Mouse (Mus musculus) brain, embryonic 14.5 days (tissue): ENCODE results near the gene Tyrobp. TPM values are rescaled to one million over a fixed set of nuclear protein-coding genes. Genes with fewer than 3 reads are reported as not detected.

Source experiments
- DNase-seq: peaks from one replicate; pipeline ENCODE4 v3.0.0-alpha.2; 2011; ENCODE audit warnings: low read depth
- CTCF ChIP-seq: fragments of 200-500 bp; IDR thresholded peaks from 2 replicates; pipeline ENCODE4 v1.5.1; 2012; ENCODE audit warnings: inconsistent platforms, mild to moderate bottlenecking, moderate library complexity, borderline replicate concordance; ENCODE audit not compliant: insufficient read depth, insufficient read length; ENCODE audit errors: extremely low read depth
- POLR2A ChIP-seq: fragments of 200-500 bp; IDR thresholded peaks from 2 replicates; pipeline ENCODE4 v1.6.1; 2012; ENCODE audit warnings: mild to moderate bottlenecking, inconsistent platforms, borderline replicate concordance; ENCODE audit not compliant: poor library complexity, insufficient read depth, insufficient read length, severe bottlenecking; ENCODE audit errors: extremely low read depth
- polyA plus RNA-seq: library from polyadenylated mRNA; depleted of rRNA; stranded (reverse); fragments of >200 nt; gene quantifications from 2 replicates; pipeline ENCODE4 v1.2.3, GENCODE M21; 2012

Gene Tyrobp
- polyA plus RNA-seq, 1 experiment: 21.7 TPM

DNA sequence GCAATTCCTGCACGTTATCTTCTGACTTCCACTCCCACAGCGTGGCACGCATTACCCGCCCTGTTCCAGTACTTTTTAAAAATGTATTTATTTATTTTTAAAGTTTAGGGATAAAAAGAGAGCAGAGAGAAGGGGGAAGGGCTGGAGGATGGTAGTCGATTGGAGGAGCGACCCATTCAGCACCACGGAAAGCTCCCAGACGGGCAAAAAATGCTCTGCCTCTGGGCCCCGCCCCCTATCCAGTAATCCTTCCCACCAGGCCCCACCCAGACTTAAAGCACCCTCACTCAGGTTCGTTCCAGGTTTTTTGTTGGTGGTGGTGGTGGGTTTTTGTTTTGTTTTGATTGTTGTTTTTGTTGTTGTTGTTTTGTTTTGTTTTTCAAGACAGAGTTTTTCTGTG is 20.7 kb downstream of the Tyrobp start:
- TF ChIP-seq CTCF: no peak
- no peak for TF ChIP-seq POLR2A
- DNase-seq: no peak

DNA sequence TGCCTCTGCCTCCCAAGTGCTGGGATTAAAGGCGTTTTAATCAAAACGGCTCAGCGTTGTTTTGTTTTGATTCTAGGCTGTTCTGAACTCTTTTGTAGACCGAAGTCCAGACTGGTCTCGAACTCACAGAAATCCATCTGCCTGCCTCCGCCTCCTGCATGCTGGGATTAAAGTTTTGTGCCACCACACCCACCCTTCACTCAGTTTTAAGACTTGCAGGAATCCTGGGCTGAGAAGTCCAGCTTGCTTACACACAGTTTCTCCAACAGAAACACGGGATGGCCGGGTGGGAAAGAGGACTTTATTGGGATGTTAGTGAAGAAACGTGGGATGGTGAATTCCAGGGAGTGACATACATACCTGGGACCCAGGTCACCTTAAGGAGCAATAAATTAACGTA is 21.1 kb downstream of the Tyrobp start:
- TF ChIP-seq CTCF (no peak), POLR2A (no peak)
- no peak for DNase-seq

DNA sequence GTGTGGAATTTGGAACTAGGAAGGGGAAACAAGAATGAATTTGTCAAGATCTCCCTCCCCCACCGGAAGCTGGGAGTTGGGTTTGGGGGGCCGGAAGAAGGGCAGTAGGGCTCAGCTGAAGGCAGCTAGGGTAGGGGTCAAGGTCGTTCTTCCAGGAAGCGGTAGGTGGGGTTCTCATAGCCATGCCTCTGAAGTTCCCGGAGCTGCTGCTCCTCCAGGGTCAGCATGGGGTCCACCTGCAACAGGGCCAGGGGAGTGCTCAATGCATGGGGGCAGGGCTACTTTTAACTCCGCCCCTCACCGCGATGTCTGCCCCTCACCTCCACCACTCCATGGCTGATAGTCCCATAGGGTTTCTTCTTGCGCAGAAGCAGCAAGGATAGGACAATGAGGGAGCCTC is 21.6 kb downstream of the Tyrobp start:
- no peak for TF ChIP-seq CTCF
- no peak for TF ChIP-seq POLR2A
- no peak for DNase-seq

GRCm38 (mm10) chr7:30436879-30437278 is 23.3 kb downstream of the Tyrobp start:
- TF ChIP-seq POLR2A: no peak
- no peak for TF ChIP-seq CTCF
- DNase-seq: no peak

DNA sequence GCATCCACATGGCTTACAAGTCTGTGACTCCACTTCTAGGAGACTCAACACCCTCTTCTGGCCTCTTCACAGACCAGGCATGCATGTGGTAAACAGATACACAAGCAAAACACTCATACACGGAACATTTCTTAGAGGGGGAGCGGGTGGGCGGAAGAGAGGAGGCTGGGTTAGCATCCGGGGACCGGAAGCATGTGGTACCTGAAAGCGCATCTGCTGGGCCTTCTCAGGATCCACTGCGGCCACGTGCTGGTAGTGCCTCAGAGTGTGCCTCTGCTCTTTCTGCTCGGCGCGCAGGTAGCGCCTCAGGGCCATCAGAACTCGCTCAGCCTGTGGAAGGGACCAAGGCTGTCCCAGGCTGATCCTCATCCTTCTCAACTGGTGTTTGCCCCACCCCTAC is 26.2 kb downstream of the Tyrobp start:
- no peak for DNase-seq
- TF ChIP-seq CTCF (no peak), POLR2A (no peak)

DNA sequence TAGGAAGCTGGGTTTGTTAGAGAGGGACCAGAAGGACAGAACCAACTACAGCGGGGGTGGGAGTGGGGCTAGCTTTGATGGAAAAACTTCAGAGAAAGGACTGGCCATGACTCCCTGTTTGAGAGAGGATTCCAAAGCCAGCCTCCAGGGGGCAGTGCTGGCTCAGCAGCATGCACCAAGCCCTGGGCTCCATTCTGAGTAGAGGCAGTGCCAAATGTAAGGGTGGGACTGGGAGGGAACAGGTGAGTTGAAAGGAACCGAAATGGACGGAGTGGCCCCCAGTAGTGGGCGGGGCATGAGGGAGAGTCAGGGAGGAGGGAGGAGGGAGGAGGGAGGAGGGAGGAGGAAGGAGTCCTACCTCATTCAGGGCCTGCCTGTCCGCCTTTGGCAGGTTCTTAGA is 27.1 kb downstream of the Tyrobp start:
- DNase-seq: peak; percentile 71
- no peak for TF ChIP-seq POLR2A
- peak; percentile 92 for TF ChIP-seq CTCF

- no peak for TF ChIP-seq POLR2A
- TF ChIP-seq CTCF: no peak
- peak; percentile 61 for DNase-seq
Measured at GRCm38 (mm10) chr7:30443696-30444095, 30.1 kb downstream of the Tyrobp start.

DNA sequence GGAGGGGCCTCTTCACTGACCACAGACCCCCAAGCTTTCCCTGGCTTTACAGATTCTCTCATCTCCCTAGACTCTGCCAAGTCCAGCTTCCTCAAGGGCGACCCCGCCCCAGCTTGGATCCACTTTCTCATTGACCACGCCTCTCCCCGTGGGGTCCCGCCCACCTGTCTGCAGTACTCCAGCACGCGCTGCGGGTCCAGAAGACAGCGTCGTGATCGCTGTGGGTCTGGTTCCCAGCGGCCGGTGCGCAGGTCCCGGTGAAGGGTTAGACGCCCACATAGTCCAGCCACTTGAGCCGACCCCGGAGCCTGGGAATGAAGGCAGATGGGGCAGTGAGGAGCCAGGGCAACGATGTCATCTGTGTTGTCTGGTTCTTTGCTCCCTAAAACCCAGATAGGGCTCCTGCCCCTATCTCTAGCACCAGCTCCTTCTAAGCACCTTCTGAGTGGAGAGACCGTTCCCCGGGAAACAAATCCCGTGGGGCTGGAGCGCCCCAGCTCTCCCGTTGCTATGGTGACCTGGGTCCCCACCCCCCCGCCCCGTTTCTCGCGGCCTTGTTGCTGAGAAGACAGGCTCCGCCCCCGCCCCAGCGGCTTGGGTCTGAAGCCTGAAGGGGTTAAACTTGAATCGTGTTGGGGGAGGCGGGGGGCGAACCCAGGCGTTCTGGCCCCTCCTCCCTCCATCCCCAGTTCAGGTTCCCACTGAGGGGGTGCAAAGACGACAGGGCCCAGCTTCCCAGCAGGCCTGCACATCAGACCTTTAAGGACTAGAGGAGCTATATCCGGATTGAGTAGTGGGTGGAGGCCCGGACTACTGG is 30.8 kb downstream of the Tyrobp start:
- TF ChIP-seq CTCF: no peak
- TF ChIP-seq POLR2A: no peak

DNA sequence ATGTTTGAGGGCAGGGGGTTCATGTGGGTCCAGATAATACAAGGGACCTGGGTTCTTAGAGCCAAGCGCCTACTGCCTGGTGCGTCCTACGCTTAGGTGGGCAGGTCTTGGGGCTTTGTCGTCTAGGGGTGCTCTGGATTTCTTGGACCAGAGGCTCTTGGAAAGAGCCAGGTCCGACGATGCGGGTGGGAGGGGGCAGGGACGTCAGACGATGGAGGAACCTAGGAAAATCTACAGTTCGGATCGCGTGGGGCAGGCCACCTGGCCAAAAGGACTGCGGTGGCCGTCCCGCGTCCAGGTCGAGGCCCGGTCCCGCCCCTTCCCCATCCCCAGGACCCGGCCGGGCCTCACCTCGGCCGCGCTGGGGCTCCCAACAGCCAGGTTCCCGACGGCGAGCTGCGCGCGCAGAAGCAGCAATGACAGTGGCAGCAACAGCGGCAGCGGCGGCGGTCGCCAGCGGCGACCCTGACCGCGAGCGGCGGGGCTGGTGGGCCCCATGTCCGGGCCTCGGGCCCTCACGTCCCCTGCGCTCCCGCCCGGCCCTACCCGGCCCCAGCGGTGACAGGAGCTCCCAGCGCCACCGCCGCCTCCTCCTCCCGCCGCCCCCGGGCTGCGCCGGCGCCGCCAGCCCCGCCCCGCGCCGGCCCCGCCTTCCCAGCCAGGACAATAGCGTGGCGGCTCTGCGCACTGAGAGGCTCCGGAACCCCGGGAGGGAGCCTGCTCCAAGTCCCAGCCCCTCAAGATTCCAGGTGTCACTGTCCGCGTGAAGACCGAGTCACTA is 31.6 kb downstream of the Tyrobp start, which contains the start of gene Aplp1:
Aplp1 (minus strand) TSS at position 565 of the 781 bp plus-strand sequence.
- DNase-seq: peak; percentile 87
- TF ChIP-seq CTCF (no peak), POLR2A (peak; percentile 69; the same call in 1 of the 2 replicates)

More for the DNA sequence above, 30.8 kb downstream of the Tyrobp start:
- peak; percentile 96 for DNase-seq

DNA sequence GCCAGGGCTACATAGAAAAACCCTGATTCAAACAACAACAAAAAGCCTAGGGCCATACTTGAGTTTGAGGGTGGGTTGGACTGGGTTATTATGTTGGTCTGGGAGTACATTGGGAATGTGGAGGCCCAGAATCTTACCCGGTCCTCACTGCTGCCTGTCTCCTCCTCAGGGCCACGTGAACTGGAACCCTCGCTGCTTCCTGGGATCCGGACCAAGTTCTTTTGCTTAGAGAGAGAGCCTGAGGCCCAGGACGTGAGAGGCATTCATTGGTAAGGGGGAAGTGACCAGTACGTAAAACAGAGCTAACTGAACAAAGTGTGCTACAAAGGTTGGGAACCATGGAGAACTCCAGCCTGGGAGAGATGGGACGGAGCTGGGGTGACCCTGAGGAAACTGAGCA is 36.7 kb downstream of the Tyrobp start:
- TF ChIP-seq CTCF (no peak), POLR2A (no peak)
- no peak for DNase-seq

DNA sequence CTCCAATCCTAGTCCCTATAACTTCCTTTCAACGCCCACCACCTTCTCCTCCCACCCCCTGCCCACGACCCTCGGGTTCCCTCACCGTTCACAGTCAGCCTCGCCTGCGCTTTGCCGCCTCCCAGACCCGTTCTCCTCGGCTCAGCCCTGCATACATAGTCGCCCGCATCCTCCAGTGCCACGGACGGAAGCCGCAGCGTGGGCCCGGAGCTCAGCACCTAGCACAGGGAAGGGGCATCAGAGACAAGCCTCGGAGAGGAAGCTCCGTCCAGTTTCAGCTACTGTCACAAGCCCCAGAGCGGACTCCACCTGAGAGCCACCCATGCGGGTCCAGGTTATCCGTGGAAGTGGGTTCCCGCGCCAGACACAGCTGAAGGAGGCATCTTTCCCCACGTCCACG is 39.8 kb downstream of the Tyrobp start:
- TF ChIP-seq POLR2A (no peak), CTCF (no peak)
- DNase-seq: no peak
